Mouse (Mus musculus) ES-Bruce4 (cell line): ENCODE data around the gene B130006D01Rik.

Source experiments
- CTCF ChIP-seq: IDR thresholded peaks from one replicate; pipeline ENCODE4 v1.8.1; 2011; ENCODE audit warnings: low read depth, low read length
- POLR2A ChIP-seq: IDR thresholded peaks from one replicate; pipeline ENCODE4 v1.8.1; 2011; ENCODE audit warnings: low read length; ENCODE audit not compliant: insufficient read depth

- no peak for TF ChIP-seq POLR2A
- TF ChIP-seq CTCF, result no peak
Observed at GRCm38 (mm10) chr11:95723287-95723686, at the start of gene B130006D01Rik.
